Mouse (Mus musculus) hindbrain, embryonic 14.5 days (tissue): ENCODE results near the gene Krtap5-5. TPM values are rescaled to one million over a fixed set of nuclear protein-coding genes. Genes with fewer than 3 reads are reported as not detected.

ENCODE experiments used
- polyA plus RNA-seq: library from polyadenylated mRNA; unstranded; fragments of >200 nt; fragmentation: Nextera tagmentation; extraction: Ambion mirVana; gene quantifications from 2 replicates; pipeline ENCODE4 v1.2.1, GENCODE M21; 2014

The Krtap5-5 gene
- polyA plus RNA-seq, 1 experiment from 2014 or later: not detected

Other genes starting within 250 kb of the Krtap5-5 start
- 46.4 and 50.2 TPM in 2 replicates for gene Mob2, start 168.9 kb downstream of the Krtap5-5 start, polyA plus RNA-seq
- 133 and 142 TPM in 2 replicates for gene Dusp8, start 134.1 kb downstream of the Krtap5-5 start, polyA plus RNA-seq
- gene Gm45618, start 109.2 kb downstream of the Krtap5-5 start, polyA plus RNA-seq: not detected in 2 replicates
- not detected in 2 replicates for gene Gm39115, start 93.9 kb downstream of the Krtap5-5 start, polyA plus RNA-seq
- 0.15 TPM in 1 of 2 replicates, not detected in the other for gene Gm45337, start 85.4 kb downstream of the Krtap5-5 start, polyA plus RNA-seq
- not detected in 2 replicates for gene Gm29735, start 72.9 kb downstream of the Krtap5-5 start, polyA plus RNA-seq
- gene Gm4553, start 64.2 kb downstream of the Krtap5-5 start, polyA plus RNA-seq: not detected in 2 replicates
- not detected in 2 replicates for gene Krtap5-2, start 54.0 kb downstream of the Krtap5-5 start, polyA plus RNA-seq
- gene Gm10153, start 39.6 kb downstream of the Krtap5-5 start, polyA plus RNA-seq: not detected in 2 replicates
- gene Krtap5-3, start 28.6 kb downstream of the Krtap5-5 start, polyA plus RNA-seq: not detected in 2 replicates
- gene Gm7579, start 18.1 kb downstream of the Krtap5-5 start, polyA plus RNA-seq: not detected in 2 replicates
- gene Gm40460, start 11.1 kb upstream of the Krtap5-5 start, polyA plus RNA-seq: not detected in 2 replicates
- gene Gm2431, start 28.4 kb upstream of the Krtap5-5 start, polyA plus RNA-seq: not detected in 2 replicates
- not detected in 2 replicates for gene Gm4559, start 44.4 kb upstream of the Krtap5-5 start, polyA plus RNA-seq
- gene Krtap5-1, start 67.1 kb upstream of the Krtap5-5 start, polyA plus RNA-seq: not detected in 2 replicates
- not detected in 2 replicates for gene Krtap5-4, start 73.6 kb upstream of the Krtap5-5 start, polyA plus RNA-seq
- gene Ifitm10, start 143.8 kb upstream of the Krtap5-5 start, polyA plus RNA-seq: 6.4 and 7.3 TPM in 2 replicates
- gene Gm49369, start 152.7 kb upstream of the Krtap5-5 start, polyA plus RNA-seq: not detected in 2 replicates
- gene Ctsd, start 158.1 kb upstream of the Krtap5-5 start, polyA plus RNA-seq: 313 and 325 TPM in 2 replicates
- not detected in 2 replicates for gene Syt8, start 204.9 kb upstream of the Krtap5-5 start, polyA plus RNA-seq
- gene Tnni2, start 211.8 kb upstream of the Krtap5-5 start, polyA plus RNA-seq: 1.0 TPM in 1 of 2 replicates, not detected in the other
- 4.8 and 8.2 TPM in 2 replicates for gene Lsp1, start 230.8 kb upstream of the Krtap5-5 start, polyA plus RNA-seq